Mouse (Mus musculus) mesoderm, embryonic 11.5 days (tissue): Measurements from ENCODE around the gene Ephb2.

Experiments
- DNase-seq: peaks from one replicate; pipeline ENCODE4 v3.0.0-alpha.2; 2012; ENCODE audit warnings: low read depth, low spot score

The Ephb2 gene

DNA sequence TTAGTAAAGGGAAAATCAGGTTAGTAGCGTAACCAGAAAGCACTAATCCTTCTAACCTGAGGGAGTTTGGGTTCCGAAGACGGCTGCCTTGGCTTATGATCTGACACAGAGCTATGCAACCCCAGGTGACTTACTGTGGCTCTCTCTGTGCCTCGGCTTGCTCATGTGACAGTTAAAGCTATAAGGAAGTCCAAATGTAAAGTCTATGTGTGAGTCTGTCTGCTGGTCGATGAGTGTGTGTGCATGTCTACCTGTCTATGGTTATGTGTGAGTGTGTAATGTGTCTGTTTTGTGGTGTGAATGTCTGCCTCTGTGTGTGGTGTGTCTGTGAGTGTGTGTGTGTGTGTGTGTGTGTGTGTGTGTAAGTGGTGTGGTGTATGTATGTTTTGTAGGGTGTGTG, 33.8 kb downstream of the Ephb2 start:
- no peak for DNase-seq

GRCm38 (mm10) chr4:136801463-136801862, 34.3 kb downstream of the Ephb2 start:
- DNase-seq = no peak

GRCm38 (mm10) chr4:136800366-136800765, 35.4 kb downstream of the Ephb2 start:
- DNase-seq = peak; percentile 69

GRCm38 (mm10) chr4:136797677-136798569, 37.9 kb downstream of the Ephb2 start:
- DNase-seq = peak; percentile 49

- no peak for DNase-seq
Measured at GRCm38 (mm10) chr4:136793320-136793719, 42.5 kb downstream of the Ephb2 start.

DNA sequence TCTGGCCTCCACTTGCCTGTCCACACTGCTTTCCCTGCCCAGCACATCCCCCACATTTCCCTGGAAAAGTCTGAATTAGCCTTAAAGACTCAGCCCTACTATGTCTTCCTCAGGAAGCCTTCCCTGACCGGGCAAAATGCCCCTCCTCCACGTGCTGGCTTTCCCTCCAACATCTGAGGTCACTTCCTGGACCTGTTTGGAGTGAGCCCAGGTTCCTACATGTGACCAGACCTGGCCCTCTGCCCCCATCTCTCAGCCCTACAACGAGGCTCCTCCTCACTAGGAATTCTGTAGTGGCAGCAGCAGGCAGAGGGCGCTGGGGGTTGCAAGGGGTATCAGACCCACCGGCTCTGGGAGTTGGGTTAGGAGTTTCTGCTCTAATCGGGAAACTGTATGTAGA, 46.0 kb downstream of the Ephb2 start:
- DNase-seq = no peak

- no peak for DNase-seq
Measured at GRCm38 (mm10) chr4:136787357-136787756, 48.4 kb downstream of the Ephb2 start.

DNA sequence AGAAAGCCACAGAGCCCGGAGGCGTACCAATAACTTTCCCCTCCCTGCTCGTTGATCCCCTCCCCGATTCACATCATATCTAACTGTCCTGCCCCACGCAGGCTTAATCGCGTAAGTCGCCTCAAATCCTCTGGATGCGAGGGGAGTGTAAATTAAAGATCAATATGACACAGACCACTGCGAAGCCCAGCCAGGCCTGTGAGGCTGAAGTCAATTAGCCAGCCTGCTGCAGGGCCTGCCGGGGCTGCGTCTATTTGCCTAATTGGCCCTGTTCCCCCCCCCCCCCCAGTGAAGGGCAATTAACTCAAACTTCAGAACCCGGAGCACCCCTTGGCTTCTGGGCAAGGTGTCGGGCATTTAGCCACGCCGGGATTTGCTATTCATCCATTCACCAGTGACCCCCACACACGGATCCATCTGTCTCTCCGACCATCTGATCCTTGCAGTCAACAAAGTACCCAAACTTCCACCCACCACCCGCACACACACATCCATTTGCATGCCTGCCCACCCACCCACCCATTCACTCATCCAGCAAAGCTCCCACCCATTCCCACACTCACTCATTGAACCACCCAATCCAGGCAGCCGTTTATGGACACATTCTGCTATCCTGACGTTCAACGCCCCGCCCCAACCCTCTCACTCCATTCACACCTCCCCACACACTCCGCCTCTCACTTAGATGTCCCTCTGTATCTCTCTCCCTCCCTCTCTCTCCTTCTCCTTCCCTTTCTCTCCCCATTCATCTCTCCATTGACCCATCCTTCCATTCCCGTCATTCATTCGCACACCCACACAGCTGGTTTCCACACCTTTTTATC, 49.1 kb downstream of the Ephb2 start:
- DNase-seq = no peak

DNA sequence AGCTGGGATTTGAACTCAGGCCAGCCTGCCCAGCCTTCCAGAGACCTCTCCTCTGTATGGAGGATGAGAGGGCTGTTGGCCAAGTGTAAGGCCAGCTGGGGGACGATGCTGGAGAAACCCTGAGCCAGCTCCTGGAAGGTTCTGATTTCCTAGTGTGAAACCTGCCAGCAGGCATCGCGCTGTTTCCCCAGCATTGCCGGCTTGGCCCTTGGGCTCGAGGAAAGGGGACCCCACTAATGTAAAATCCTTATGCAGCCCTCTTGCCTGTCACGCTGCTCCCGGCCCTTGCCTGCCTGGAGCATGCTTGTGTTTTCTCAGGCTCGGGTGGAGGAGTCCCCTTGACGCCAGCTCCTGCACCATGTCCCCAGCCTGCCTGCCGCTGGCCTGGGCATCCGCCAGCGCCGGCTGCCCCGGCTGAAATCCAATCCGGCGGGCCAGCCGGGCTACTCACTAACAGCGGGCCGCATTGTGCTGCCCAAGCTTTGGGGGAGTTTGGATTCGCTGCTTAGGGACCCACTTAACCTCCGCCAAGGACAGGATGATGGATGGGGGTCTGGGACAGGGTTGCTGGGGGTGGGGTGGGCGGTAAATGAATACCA, 52.1 kb downstream of the Ephb2 start:
- peak; percentile 89 for DNase-seq

- DNase-seq = no peak
Measured at GRCm38 (mm10) chr4:136782579-136782925, 53.2 kb downstream of the Ephb2 start.

GRCm38 (mm10) chr4:136781868-136782578, 53.8 kb downstream of the Ephb2 start:
- DNase-seq = no peak

DNA sequence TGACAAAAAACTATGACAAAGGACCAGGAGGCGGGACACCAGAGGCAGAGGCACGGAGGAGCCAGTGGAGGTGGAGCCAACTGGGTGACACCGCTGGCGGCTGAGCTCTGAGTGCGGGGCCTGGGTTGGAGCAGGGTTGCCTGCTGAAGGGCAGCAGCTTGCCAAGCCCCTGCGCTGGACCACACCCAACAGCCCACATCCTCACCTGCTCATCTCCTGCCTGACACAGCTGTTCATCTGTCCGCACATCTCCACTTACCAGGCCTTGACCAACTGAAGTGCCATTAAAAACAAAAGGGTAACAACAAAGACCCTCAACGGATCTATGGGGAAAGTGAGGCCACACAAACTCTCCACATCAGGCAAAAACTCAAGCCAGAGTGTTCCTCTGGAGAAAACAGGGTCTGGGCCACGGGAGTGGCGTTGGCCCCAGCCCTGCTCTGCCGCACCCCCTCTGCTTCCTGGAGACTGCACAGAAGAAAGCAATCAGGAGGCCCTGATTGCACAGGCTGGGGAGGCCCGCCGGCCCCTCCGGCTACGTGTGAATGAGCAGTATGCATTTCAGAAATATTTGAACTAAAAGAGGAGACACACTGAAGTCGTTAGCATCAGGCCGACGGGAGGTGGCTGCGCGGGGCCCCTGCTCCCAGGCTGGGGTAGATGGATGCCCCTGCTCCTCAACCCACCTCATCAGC, 55.4 kb downstream of the Ephb2 start:
- no peak for DNase-seq

DNA sequence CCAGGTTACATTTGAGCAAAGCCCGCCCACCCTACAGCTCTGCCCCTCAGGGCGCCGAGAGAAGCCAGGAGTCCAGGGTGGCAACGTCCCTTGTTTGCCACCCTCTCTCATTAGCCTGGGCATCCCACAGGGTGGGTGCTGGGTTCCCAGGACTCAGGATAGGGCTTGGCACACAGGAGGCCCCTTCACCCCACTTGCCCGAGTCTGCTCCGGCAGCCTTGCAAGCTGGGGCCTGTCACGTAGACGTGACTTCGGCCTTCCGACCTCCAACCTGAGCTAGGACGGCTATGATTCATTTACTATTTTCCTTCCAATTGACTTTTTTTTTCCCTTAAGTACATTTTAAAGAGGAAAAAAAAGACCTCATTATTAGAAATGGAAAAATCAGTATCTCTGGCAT, 56.6 kb downstream of the Ephb2 start:
- no peak for DNase-seq

- no peak for DNase-seq
Measured at GRCm38 (mm10) chr4:136776471-136776892, 59.3 kb downstream of the Ephb2 start.

DNA sequence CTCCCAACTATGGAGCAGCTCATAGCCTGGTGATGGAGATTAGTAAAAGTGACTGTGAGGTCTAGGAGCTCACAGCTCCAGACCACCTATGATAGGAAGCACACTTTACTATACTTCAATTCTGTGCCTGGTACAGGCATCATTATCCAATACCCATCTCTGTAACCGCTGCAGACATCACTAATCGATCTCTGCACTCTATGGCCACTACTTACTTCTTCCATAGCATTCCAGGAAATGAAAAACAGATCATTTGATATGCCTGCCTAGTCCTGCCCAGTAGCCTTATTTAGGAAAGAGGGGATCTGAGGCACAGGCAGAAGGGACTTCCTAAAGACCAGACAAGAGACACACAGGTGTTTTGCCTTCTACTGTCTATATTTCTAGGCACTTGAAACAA, 59.9 kb downstream of the Ephb2 start:
- DNase-seq = no peak

DNA sequence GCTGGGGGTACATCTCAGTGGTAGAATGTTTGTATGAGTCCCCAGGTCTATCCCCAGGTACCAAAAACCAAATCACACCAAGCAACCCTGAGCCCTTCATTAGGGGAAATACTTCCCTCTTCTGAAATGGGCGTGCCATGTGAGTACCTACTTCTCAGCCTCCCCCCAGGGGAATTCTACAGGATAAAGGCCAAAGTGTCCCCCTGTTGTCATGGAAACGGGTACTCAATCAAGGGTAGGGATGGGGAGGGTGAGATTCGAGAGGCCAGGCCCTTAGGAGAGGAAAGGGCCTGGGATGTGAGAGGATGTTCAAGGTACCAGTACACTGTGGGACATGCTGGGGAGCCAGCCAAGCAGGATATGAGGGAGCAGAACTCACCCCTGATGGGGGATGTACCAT, 61.6 kb downstream of the Ephb2 start:
- DNase-seq = no peak

DNA sequence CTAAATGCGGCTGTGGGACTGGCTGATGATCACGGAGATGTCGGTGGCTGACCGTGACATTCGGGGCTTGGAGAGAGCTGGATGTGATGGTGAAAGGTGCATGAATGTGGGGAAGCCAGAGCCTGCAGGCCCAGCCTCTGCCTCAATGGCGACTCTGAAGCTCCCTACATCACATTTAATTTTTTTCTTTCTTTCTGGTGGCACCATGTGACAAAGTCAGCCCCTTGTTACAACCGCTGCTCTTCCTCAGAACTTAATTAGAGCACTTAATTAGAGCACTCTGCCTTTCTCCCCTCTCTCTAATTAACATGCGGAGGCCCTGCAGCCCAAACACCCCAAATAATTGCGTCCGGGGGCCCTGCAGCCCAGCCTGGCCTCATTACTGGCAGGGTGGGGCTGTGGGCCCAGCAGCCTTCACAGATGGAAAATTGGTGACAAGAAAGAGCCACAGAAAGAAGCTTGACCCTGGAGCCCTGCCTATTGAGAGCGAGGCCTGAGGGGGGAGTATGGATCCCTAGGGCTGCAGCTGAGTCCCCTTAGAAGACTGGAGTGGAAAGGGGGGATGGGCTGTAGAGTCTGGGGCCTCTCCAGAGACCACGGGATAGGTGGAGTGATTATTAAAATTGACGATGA, 62.7 kb downstream of the Ephb2 start:
- no peak for DNase-seq

- DNase-seq = no peak
Measured at GRCm38 (mm10) chr4:136772318-136772717, 63.5 kb downstream of the Ephb2 start.

- no peak for DNase-seq
Measured at GRCm38 (mm10) chr4:136770718-136771117, 65.1 kb downstream of the Ephb2 start.

DNA sequence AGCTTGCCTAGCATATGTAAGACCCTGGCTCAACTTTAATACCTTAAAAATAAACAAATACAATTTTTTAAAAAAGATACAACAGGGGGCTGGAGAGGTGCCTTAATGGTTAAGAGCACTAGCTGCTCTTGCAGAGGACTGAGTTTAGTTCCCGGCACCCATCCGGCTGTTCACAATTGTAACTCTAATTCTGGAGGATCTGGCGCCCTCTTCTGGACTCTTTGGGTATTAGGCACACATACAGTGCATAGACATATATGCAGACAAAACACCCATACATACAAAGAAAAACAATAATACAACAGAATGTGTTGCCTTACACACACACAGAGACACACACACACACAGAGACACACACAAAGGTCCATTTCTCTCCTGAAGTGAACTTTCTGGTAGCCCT, 67.3 kb downstream of the Ephb2 start:
- no peak for DNase-seq

DNA sequence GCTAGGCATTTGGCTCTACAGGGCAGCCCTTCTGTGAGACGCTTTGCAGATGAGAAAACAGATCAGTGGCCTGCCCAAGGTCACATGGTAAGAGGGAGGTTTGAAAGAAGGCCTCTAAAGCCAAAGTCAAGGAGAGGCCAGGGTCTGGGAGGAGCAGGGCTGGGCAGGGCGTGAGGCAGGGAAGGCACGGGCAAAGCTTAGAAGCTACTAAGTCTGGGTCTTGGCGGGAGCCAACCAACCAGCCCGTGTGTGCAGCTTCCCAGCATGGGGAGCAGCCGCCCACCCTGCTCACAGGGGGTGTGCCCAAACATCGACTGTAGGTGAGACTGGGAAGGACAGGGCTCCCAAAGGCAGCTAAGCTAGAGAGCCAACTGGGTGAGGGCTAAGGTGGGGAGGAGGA, 70.7 kb downstream of the Ephb2 start:
- DNase-seq = no peak
